Mouse (Mus musculus) CD4-positive naive resting alpha-beta T cell, adult 76 days (primary cell): ENCODE results near the gene Ebi3. TPM values are rescaled to one million over a fixed set of nuclear protein-coding genes. Genes with fewer than 3 reads are reported as not detected.

ENCODE experiments used
- total RNA-seq: library from RNA; stranded (reverse); gene quantifications from one replicate; pipeline ENCODE4 v1.2.4, GENCODE M21; 2023

Ebi3 gene
- 2.3 TPM for total RNA-seq

GRCm38 (mm10) chr17:55952447-55953027 is at the start of gene Ebi3:
TSS of gene Ebi3 (plus strand) at chr17:55952640.

GRCm38 (mm10) chr17:55949400-55949799 is 3.0 kb upstream of the Ebi3 start, which contains the start of gene Zfp119b:
TSS of gene Zfp119b (minus strand) at chr17:55949500.

GRCm38 (mm10) chr17:55958918-55959728 is 6.7 kb downstream of the Ebi3 start, which contains the start of gene Yju2:
TSS of gene Yju2 (plus strand) at chr17:55959099.

GRCm38 (mm10) chr17:55969966-55970891 is 17.8 kb downstream of the Ebi3 start, which contains the start of gene Shd:
TSS of gene Shd (plus strand) at chr17:55970467.

GRCm38 (mm10) chr17:55986030-55986961 is 33.9 kb downstream of the Ebi3 start, which contains the start of gene Fsd1:
TSS of gene Fsd1 (plus strand) at chr17:55986509.

GRCm38 (mm10) chr17:56005415-56006061 is 53.1 kb downstream of the Ebi3 start, which contains the start of the genes Stap2 and Mpnd:
TSS of gene Stap2 (minus strand) at chr17:56005584.
TSS of gene Mpnd (plus strand) at chr17:56005711.

Other genes starting within 250 kb of the Ebi3 start
- gene Pot1b, start 240.0 kb upstream of the Ebi3 start, total RNA-seq, result 33.7 TPM
- 2.7 TPM for gene Adgre4, start 202.7 kb upstream of the Ebi3 start, total RNA-seq
- gene Zfp119a, start 73.7 kb upstream of the Ebi3 start, total RNA-seq, result 17.6 TPM
- 29.9 TPM for gene Zfp959, start 60.5 kb upstream of the Ebi3 start, total RNA-seq
- 5.0 TPM for gene Zfp119b, start 3.1 kb upstream of the Ebi3 start, total RNA-seq
- 51.7 TPM for gene Yju2, start 6.5 kb downstream of the Ebi3 start, total RNA-seq
- gene Shd, start 17.8 kb downstream of the Ebi3 start, total RNA-seq, result 2.5 TPM
- not detected for gene Fsd1, start 33.9 kb downstream of the Ebi3 start, total RNA-seq
- 0.88 TPM for gene Stap2, start 52.9 kb downstream of the Ebi3 start, total RNA-seq
- 56.3 TPM for gene Mpnd, start 53.1 kb downstream of the Ebi3 start, total RNA-seq
- 106 TPM for gene Sh3gl1, start 84.0 kb downstream of the Ebi3 start, total RNA-seq
- 1.3 TPM for gene Chaf1a, start 87.8 kb downstream of the Ebi3 start, total RNA-seq
- gene Ubxn6, start 122.4 kb downstream of the Ebi3 start, total RNA-seq, result 73.3 TPM
- gene Hdgfl2, start 127.0 kb downstream of the Ebi3 start, total RNA-seq, result 96.3 TPM
- not detected for gene Plin4, start 157.2 kb downstream of the Ebi3 start, total RNA-seq
- not detected for gene Plin5, start 165.0 kb downstream of the Ebi3 start, total RNA-seq
- not detected for gene Lrg1, start 169.4 kb downstream of the Ebi3 start, total RNA-seq
- 0.15 TPM for gene Sema6b, start 187.7 kb downstream of the Ebi3 start, total RNA-seq
- 10.3 TPM for gene Tnfaip8l1, start 209.8 kb downstream of the Ebi3 start, total RNA-seq
- gene Mydgf, start 231.3 kb downstream of the Ebi3 start, total RNA-seq, result 41.8 TPM